Mouse (Mus musculus): ENCODE results near the gene Svbp. TPM values are rescaled to one million over a fixed set of nuclear protein-coding genes. Genes with fewer than 3 reads are reported as not detected.
A peak's percentile ranks its signal among the peaks of the same experiment; 100 is the strongest.

Gene Svbp
- polyA plus RNA-seq, 1 experiment from 2014 or later, result 136 TPM

- no peak for DNase-seq (ENCODE audit: low spot score)
These were observed 50.9 kb downstream of the Svbp start for GRCm38 (mm10) chr4:119245961-119246360.

- peak; percentile 53 for DNase-seq (ENCODE audit: low spot score)
These were observed 51.7 kb downstream of the Svbp start for GRCm38 (mm10) chr4:119246688-119247225.

- DNase-seq (ENCODE audit: low spot score), result peak; percentile 68
These were observed 52.5 kb downstream of the Svbp start for GRCm38 (mm10) chr4:119247462-119248235.

- DNase-seq (ENCODE audit: low spot score), result no peak
These were observed 53.4 kb downstream of the Svbp start for GRCm38 (mm10) chr4:119248407-119248965.

Other genes starting within 250 kb of the Svbp start
- 0.05 and 0.10 TPM in 2 replicates for gene Lao1, start 233.7 kb upstream of the Svbp start, polyA plus RNA-seq (2015; fragmentation: Nextera tagmentation; extraction: Ambion mirVana)
- 19.9 and 21.4 TPM in 2 replicates for gene Slc2a1, start 86.6 kb upstream of the Svbp start, polyA plus RNA-seq (2015; fragmentation: Nextera tagmentation; extraction: Ambion mirVana)
- 3.6 and 7.2 TPM in 2 replicates for gene Zfp691, start 21.1 kb upstream of the Svbp start, polyA plus RNA-seq (2015; fragmentation: Nextera tagmentation; extraction: Ambion mirVana)
- 0.31 and 0.66 TPM in 2 replicates for gene Ermap, start 5.3 kb upstream of the Svbp start, polyA plus RNA-seq (2015; fragmentation: Nextera tagmentation; extraction: Ambion mirVana)
- 0.12 TPM in 1 of 2 replicates, not detected in the other for gene Tmem269, start 22.9 kb downstream of the Svbp start, polyA plus RNA-seq (2015; fragmentation: Nextera tagmentation; extraction: Ambion mirVana)
- gene AU022252, start 37.4 kb downstream of the Svbp start, polyA plus RNA-seq (2015; fragmentation: Nextera tagmentation; extraction: Ambion mirVana), result 21.6 and 22.2 TPM in 2 replicates
- 6.5 and 6.9 TPM in 2 replicates for gene P3h1, start 37.6 kb downstream of the Svbp start, polyA plus RNA-seq (2015; fragmentation: Nextera tagmentation; extraction: Ambion mirVana)
- 0.14 TPM in 1 of 2 replicates, not detected in the other for gene Cldn19, start 60.1 kb downstream of the Svbp start, polyA plus RNA-seq (2015; fragmentation: Nextera tagmentation; extraction: Ambion mirVana)
- gene Ybx1, start 99.3 kb downstream of the Svbp start, polyA plus RNA-seq (2015; fragmentation: Nextera tagmentation; extraction: Ambion mirVana), result 532 and 561 TPM in 2 replicates
- 135 and 144 TPM in 2 replicates for gene Ppih, start 125.2 kb downstream of the Svbp start, polyA plus RNA-seq (2015; fragmentation: Nextera tagmentation; extraction: Ambion mirVana)
- 17.3 and 22.1 TPM in 2 replicates for gene Ccdc30, start 220.2 kb downstream of the Svbp start, polyA plus RNA-seq (2015; fragmentation: Nextera tagmentation; extraction: Ambion mirVana)
- gene Ppcs, start 227.1 kb downstream of the Svbp start, polyA plus RNA-seq (2015; fragmentation: Nextera tagmentation; extraction: Ambion mirVana), result 41.9 and 43.8 TPM in 2 replicates
- 0.41 and 0.46 TPM in 2 replicates for gene Zmynd12, start 227.5 kb downstream of the Svbp start, polyA plus RNA-seq (2015; fragmentation: Nextera tagmentation; extraction: Ambion mirVana)

Measured in thymus, postnatal 0 days (tissue).